Mouse (Mus musculus) monocyte, adult 5-6 weeks (primary cell): Measurements from ENCODE around the gene Nvl. TPM values are rescaled to one million over a fixed set of nuclear protein-coding genes. Genes with fewer than 3 reads are reported as not detected.

Source experiments
- ATAC-seq: fragments of 153-309, 156-312 bp; replicated peaks from 2 replicates; pipeline ENCODE4 v1.8.0; 2017; ENCODE audit warnings: mild to moderate bottlenecking; ENCODE audit not compliant: low TSS enrichment, insufficient number of reproducible peaks, severe bottlenecking, poor library complexity, low FRiP score
- total RNA-seq: library from RNA; stranded (forward); fragments of 200-1000, 200-491, 200-594 nt; gene quantifications from 3 replicates; pipeline ENCODE4 v1.2.3, GENCODE M21; 2017

Gene Nvl
- total RNA-seq, 1 experiment from 2014 or later, result 16.9 TPM

DNA sequence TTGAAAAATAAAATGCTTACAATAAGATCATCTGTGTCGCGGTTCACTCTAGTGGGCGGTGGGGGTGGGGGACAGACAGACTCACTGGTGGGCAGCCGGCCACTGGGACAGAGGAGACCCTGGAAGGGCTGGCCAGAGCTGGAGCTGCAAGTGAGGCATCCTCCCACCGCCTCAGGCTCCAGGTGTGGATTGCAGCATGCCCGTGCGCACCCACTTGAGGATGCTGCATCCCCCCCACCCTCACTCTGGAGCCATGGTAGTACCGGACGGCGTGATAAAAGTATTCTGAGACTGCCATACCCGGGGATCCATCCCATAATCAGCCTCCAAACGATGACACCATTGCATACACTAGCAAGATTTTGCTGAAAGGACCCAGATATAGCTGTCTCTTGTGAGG is 54.0 kb downstream of the Nvl start:
- ATAC-seq, result no peak

DNA sequence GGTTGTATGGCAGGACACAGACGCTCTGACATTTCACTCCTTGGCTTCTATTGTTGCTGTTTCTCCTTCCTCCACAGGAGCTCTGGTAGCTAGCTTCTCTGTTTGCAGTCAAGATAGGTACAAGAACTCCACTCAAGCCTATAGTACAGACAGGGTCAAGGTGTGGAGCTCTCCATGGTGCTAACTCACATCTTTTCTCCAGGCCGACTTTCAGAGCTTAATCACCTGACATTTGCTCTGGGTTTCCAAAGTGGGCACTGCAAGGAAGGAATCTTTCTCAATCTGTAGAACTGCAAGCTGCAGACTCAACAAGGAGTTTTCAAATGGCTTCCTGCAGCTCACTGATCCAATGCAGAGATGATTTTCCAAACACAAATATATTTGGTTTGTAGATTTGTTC is 60.0 kb downstream of the Nvl start:
- no peak for ATAC-seq

DNA sequence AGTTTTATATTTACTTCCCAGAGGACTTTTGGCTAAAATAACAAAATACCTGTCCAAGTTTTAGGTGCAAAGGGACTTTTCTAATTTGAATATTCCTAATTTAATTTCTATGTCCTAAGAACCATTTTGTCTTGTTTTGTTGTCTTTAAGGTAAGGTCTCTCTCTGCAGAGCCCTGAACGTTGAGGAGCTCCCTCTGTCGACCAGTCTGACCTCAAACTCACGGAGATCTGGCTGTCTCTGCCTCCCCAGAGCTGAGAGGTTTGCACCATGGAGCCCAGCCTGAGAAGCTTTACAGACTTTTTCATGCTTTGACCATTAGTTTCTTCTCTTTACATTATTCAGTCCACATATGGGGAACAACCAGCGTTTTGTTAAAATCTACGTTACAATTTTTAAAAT is 70.9 kb downstream of the Nvl start:
- ATAC-seq, result no peak

DNA sequence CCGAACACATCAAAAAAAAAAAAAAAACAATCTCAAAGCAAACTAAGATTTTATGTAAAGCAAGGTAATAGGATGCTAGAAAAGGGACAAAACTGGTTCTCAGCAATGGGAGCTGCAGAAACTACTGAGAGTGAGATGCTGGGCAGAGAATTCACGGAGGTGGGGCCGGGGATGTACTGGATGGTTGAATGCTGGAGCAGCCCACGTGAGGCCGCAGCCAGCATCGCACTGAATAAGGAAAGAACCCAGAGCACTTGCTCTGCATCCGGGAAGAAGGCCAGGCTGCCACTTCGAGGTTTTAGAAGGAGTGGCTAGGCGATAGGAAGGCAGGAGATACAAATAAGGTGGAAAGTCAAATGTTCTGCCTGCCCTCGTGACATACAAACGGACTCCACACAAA is 74.3 kb downstream of the Nvl start:
- ATAC-seq, result no peak

DNA sequence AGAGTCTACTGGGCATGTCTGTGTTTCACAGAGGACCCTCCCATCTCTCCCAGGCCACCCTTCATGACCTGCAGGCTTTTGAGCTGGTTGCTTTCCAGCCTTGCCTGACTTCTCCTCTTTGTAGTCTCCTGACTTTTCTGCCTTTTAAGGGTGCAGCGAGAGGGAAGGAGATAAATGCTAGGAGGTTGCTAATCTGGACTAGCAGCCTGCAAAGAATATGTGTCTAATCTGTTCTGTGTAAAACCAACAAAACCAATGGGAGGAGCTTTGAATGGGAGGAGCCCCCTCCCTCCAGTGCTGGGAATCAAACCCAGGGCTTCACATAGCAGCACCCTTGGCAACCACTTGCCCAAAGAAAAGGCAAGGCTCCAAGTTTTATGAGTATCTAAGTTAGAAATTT is 75.7 kb downstream of the Nvl start:
- no peak for ATAC-seq

DNA sequence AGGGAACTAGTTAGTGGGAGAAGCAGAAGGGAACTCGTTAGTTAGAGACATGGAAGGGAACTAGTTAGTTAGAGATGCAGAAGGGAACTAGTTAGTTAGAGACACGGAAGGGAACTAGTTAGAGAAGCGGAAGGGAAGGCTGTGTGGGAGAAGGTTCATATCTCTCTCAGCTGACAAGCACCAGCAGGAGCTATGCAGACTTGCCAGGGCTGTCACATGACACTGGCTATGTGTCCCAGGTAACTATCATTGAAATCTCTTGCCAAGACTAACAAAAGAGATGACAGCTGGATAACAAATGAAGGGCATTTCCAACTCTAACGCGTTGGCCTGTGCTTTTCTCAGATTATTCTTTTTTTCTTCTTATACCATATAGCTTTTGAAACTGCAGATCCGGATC is 79.4 kb downstream of the Nvl start:
- ATAC-seq, result no peak

DNA sequence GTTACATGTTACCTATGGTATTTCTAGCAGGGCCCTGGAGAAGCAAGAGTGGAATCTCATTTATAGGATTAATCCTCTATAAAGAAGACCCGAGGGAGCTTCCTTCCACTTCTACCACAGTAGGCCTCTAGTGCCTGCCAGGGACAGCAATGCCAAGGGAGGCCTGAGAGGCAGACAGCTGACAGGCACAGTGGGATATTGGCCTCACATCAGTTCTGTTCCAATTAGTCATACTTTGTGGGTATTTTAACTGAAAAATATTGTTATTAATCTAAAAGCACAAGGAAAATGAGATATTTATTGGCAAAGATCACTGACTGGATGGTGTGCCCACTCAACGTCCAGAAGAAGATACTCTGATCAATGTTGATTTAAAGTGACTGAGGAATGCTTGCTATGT is 80.0 kb downstream of the Nvl start:
- no peak for ATAC-seq

DNA sequence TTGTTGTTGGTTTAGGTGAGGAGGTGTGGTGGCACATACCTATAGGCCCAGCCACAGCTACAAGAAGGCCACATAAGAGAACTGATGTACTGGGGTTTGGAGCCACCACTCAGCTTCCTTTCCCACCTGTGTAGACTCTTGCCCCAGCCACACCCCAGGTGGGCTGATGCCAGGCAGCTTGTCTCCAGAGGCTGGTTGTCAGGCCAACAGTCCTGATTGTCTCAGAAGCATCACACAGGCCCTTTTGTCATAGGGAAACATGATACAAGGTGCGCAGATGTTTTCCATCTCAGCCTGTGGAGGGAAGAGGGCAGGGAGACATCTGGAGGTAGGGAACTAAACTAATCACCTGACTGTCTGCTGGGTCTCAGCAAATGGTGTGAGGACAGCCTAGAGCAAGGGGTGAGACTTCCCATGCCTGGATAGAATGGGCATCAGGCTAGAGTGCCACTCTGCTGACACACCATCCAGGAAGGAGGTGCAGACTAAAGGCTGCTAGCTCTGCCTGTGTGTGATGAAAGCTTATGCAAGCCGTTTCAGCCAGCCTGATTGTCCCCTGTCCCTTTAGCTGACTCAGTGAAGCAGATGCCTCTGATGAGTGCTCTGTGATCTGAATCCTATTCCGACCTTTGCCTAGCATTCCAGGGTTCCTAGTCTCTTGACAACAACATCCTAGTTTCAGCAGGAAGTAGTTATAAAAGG is 82.1 kb downstream of the Nvl start:
- ATAC-seq, result no peak

DNA sequence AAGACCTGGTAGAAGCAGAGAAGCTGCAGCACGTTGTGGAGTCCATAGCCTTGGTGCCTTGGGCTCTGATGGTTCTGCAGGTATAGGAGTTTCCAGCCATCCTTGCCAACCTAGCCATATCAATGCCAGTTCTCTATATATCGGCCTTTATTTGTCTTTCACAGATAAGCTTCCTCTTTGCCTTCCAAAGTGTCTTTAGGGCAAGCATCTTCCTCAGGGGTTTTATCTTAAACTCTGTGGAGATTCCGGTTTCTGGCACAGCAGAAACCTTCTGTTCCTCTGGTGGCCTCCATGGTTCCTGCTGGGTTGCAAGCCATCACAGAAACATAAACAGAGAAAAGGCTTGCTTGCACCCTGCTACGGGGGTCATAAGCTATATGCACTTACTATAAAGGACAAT is 91.1 kb downstream of the Nvl start:
- no peak for ATAC-seq

DNA sequence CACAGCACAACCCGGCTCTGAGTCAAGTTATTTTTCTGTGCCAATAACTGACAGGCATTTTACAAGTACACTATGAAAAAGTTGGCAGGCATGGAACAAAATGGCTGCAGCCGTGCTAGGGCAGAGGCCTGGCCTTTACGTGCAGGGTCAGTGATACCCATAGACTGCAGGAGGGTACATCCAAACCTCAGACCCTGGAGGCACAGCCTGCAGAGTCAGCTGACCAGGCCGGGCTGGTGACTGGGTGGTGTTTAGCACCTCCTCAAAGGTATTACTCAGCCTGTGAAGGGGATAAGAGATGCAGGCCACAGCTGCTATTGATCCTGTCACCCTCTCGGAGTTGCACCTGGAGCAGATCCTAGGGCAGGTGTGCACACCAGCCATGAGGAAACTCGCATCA is 93.1 kb downstream of the Nvl start, which contains the start of gene 9130409I23Rik:
9130409I23Rik (plus strand) TSS at position 301 of the 400 bp plus-strand sequence.
- ATAC-seq, result no peak

DNA sequence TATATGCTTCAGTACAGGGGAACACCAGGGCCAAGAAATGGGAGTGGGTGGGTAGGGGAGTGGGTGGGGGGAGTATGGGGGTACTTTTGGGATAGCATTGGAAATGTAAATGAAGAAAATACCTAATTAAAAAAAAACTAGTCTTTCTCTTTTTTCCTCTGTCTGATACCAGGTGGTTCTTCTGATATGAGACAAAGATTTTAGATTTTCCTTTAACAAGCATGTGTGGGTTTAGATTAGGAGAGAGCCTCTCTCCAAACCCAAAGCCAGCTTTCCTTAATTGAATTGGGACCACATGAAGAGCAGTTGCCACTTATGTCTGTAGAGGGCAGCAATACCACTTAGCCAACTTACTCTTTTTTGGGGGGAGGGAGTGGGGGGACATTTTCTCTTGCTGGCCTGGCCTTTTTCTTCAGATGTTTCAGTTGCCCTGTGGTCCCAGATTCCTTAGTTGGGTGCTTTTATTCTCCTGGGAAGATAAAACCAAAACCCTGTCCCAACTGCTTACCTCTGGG is 94.6 kb downstream of the Nvl start:
- ATAC-seq, result no peak

DNA sequence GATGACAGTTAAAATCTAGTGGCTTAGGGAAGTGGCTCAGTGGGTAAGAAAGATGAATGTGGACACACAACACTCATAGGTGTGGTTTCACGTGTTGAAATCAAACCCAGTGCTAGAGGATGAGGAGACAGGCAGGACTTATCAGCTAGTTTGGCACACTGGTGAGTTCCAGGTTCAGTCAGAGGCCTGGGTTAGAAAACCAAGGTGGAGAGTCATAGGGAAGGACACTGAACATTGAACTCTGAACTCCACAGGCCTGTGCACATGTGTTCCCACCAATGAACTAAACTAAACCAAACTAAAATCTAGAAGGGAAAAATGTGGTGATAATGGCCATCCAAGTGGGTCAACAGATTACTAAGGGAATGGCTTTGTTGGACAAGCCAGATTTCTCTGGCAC is 96.5 kb downstream of the Nvl start:
- no peak for ATAC-seq

DNA sequence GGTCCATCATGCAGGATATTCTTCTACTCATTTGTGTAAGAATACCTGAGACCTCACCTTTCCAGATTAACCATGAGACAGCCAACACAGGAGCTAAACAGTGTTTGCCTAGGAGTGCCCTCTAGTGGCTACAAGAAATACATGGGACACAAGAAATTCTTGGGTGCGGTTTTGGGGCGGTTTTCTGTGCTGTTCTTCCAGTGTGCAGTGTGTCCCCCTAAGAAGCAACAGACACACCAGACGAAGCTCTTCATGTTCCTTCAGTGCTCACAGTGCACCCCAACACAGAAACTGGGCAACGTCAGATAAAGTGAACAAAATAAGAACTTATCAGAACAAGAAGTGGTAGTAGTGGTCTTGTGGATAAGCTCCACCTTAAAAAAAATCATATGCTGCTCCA is 104.4 kb downstream of the Nvl start:
- 0 out of 2 replicates have a peak, but pooled peaks have one; percentile 43 for ATAC-seq

DNA sequence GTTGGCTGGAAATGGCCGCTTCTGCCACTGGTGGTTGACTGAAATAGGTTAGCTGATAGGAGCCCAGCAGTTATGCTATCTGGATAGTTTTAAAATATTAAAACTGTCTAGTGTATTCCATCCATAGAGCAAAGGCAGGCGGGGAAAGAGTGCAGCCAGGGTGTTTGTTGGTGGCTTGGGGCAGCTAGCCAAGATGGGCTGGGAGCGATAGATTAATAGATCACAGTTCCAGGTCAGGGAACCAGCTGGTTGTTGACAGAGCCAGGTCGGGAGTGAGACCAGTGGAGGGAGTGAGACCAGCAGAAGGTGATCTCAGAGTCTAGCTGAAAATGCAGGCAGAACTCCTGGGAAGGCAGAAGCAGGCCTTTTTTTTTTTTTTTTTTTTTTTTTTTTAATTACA is 106.4 kb downstream of the Nvl start:
- ATAC-seq, result no peak

Other genes starting within 250 kb of the Nvl start
- gene Pycr2, start 239.9 kb downstream of the Nvl start, total RNA-seq, result 12.9 to 16.2 TPM (median 14.3 TPM) in 3 replicates
- gene Lefty1, start 209.2 kb downstream of the Nvl start, total RNA-seq, result not detected in 3 replicates
- 15.0 to 24.1 TPM (median 17.4 TPM) in 3 replicates for gene Tmem63a, start 201.9 kb downstream of the Nvl start, total RNA-seq
- 7.0 to 10.9 TPM (median 8.9 TPM) in 3 replicates for gene Ephx1, start 123.3 kb downstream of the Nvl start, total RNA-seq
- not detected in 3 replicates for gene 9130409I23Rik, start 93.0 kb downstream of the Nvl start, total RNA-seq
- 40.8 to 110 TPM (median 110 TPM) in 3 replicates for gene Cnih4, start 489 bp upstream of the Nvl start, total RNA-seq
- gene Wdr26, start 67.8 kb upstream of the Nvl start, total RNA-seq, result 228 to 273 TPM (median 242 TPM) in 3 replicates
- gene Cnih3, start 208.4 kb upstream of the Nvl start, total RNA-seq, result 0.53 TPM in 1 of 3 replicates, not detected in the others